Mouse (Mus musculus): ENCODE data around the gene Mov10. TPM values are rescaled to one million over a fixed set of nuclear protein-coding genes. Genes with fewer than 3 reads are reported as not detected.
"Not testable (repeated sequence)": the region's sequence is repeated elsewhere in the genome, so short reads cannot be mapped to it uniquely, and the experiment has no call there.

Gene Mov10
- total RNA-seq (2021), result 1 to 10 TPM; 6.2 TPM
- long read RNA-seq, experiment 1, partial matches to known transcripts, result 1 of 3 reads
- long read RNA-seq, experiment 1, other reads (novel, unspliced or antisense), result 1 of 3 reads
- long read RNA-seq, experiment 2, partial matches to known transcripts, result 3 of 3 reads
- long read RNA-seq, experiment 2, other reads (novel, unspliced or antisense), result 0 of 3 reads

DNA sequence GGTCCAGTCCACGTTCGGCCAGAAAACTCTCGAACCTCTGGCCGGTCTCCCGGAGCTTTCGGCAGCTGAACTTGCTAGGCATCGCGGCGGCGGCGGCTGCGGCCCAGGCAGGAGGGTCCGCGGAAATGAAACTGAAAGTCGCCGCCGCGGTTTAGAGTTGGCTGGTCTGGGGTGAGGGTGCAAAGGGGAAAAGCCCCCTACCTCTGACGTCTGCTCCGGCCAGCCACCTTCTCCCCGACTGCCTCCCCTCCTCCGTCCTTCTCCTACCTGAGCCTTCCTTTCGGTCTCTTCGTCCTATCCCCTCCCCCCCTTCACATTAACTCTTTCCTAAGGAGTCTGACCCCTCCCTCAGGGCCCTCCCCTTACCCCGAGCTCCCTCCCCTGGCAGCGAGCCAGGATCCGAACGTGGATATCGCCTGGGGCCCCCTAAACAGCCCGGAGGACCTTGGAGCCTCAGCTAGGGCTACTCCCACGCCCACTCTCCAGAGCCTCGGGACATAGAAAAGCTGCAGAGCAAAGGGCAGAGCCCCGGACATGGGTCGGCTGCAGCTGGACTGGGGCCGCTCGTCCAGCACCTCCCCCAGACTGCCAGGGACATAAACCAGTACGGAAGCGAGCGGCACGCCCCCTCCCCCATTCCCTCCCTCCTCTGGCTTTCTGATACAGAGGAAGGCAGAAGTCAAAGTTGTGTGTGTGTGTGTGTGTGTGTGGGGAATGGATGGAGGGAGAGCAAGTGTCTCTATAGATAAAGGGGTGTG lies at the start of gene Mov10:
Mov10 (minus strand) TSS at position 573 of the 758 bp plus-strand sequence.
- peak; percentile 76 to 78 for DNase-seq

DNA sequence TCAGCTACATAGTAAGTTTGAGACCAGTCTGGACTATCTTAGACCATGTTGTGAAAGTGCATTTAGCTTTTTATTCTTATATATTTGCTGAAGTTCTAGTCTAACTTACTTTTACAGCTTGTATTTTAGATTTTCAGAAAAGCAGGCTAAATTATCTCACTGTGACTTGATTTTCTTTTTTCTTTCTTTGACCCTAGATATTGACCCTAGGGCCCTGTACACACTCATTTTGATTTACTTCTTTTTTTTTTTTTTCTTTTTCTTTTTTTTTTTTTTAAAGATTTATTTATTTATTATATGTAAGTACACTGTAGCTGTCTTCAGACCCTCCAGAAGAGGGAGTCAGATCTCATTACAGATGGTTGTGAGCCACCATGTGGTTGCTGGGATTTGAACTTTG lies 48.3 kb upstream of the Mov10 start:
- not testable (repeated sequence) for DNase-seq

DNA sequence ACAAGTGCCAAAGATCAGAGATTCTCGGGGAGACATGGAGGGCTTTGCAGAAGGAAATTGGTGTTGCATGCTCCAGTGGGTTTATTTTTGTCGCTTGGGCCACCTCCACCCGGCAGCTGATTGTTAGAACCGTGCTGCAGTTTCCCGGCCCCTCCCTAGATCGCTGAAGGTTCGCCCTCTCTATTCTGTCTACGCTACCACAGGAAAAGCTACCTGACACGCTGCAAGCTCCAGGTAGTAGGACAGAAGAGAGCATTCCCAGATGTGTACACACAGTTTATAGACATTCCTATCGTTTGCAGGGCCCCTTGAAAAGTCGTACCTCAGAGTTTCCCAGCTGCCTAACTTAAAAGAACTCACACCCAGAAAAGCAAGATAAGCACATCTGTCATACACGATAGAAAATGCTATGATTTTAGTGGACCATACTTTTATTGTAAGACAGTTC lies 47.0 kb upstream of the Mov10 start:
- DNase-seq, result no peak

DNA sequence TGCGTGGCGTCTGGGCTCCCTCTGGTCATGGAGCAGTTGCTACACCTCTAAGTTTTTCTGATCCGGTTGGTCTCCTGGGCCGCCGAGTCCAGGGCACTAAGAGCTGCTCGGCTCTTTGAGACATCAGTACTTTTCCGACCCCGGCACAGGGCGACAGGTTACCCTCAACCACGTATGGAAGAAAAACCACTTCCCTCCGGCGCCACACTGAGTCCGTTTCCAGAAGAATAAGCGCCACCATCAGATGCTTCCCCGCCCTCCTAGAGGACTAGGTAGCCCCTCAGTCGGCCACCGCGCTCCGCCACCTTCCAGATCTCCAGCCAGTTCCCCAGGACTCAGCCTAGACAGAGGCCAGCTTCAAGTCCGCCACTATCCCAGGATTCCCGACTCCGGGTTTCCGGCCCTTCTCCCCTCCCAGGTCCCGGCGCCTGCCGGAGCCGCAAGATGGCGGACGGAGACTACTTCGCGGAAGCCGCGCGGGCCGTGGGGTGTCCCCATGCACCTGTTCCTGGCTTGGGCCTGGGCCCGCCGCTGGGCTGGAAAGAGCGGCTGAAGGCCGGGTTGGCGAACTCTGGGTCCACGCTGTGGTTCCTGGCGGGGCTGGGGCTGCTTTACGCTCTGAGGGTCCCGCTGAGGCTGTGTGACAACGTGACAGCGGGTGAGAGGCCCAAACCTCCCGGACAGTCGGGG lies 46.4 kb upstream of the Mov10 start:
- DNase-seq, result peak; percentile 94

DNA sequence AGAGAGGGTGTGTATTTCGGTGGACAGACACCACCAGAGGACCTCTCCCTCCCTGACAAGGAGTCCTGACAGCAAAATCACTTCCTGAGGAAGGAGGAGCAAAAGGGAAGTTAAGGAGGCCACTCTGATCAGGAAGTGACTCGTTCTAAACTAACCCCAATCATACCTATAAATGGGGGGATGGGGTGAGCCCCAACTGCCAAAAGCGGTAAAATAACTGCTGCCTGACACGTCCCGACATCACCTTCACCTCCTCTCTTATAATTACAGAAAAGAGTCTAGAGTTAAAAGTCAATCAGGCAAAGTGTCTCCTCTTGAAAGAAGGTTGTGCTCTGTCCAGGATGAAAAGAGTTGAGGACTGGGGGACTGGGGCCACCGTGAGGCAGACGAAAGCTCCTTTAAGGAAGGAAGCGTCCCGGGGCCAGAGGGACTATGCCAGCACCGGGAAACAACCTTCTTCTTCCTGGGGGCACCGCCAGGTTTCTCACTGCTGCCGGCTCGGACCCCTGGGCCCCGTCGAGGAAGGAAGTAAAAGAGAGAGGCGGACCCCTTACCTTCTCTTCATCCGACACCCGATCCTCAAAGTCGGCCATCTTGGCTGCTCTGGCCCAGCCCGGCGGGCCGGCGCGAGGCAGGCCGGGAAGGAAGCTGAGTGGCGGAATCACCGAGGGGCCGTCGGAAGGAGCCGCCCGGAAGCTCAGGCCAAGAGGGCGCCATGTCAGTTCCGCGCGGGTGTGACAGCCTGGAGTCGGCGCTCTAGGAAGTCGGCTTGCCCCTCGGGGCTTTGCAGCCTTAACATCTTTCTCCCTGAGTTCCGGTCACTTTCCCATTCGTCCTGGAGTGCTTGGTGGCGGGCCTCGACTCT lies 45.7 kb upstream of the Mov10 start, which contains the start of the genes St7l and Capza1:
St7l (plus strand) TSS at position 220 of the 865 bp plus-strand sequence.
Capza1 (minus strand) TSS at position 720 of the 865 bp plus-strand sequence.
- DNase-seq, result peak; percentile 91 to 95

DNA sequence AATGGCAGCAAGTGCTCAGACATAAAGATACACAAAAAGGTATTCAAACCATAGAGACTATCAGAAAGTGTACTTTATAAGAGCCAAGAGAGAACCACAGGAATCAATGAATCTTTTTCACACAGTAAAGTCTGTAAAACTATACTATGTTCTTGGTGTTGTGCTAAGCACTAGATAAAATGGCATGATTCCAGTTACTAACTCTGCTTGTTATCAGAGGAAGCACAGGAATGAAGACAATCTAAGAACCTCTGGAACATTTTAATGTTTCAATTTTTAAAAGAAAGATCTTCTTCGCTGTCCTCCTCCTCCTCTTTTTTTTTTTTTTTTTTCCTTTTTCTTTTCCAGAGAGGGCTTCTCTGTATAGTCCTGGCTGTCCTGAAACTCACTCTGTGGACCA lies 40.2 kb upstream of the Mov10 start:
- DNase-seq, result no peak

DNA sequence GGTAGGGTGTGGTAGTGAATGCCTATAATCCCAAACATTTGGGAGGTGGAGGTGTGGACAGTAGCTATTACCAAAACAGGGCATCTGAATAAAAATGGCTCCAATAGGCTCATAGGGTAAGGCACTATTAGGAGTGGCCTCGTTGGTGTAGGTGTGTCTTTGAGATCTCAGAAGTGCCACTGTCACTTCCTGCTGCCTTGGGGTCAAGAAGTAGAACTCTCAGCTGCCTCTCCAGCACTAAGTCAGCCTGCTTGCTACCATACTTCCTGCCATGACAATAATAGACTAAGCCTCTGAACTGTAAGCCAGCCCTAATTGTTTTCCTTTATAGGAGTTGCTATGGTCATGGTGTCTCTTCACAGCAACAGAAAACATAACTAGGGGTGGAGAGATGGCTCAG lies 37.7 kb upstream of the Mov10 start:
- DNase-seq, result no peak

DNA sequence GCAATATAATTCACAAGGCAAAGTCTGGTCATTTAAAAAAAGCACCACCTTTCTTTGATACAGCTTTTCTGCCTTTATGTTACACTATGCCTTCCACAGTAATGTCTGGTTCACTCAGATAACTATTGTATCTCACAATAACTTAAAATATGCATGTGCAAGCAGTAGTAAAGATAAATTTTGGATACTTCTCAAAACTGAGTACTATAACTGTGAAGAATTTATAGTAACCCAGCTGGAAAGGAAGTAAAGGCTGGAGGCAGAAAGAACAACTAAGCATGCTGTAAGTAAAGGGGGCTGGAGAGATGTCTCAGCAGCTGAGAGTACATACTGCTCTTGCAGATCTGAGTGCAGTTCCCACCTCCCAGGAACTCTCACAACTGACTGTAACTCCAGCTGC lies 36.5 kb upstream of the Mov10 start:
- DNase-seq, result no peak

DNA sequence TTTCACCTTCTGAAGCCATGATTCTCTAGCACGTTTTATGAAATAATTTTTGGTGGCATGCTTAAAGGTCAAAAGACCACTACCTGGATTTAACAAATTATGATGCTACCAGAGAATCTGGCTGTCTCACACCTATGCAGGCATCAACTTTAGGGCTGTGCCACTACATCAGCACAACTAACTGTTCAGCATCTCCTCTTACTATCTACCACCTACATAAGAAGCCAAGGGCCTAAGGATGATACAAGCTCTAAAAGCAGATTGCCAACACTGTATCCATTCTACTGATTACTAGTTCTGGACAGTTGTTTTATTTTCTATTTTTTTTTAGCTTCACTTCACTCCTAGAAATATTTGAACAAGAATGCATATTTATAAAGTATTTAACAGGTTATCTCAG lies 36.1 kb upstream of the Mov10 start:
- DNase-seq, result no peak

DNA sequence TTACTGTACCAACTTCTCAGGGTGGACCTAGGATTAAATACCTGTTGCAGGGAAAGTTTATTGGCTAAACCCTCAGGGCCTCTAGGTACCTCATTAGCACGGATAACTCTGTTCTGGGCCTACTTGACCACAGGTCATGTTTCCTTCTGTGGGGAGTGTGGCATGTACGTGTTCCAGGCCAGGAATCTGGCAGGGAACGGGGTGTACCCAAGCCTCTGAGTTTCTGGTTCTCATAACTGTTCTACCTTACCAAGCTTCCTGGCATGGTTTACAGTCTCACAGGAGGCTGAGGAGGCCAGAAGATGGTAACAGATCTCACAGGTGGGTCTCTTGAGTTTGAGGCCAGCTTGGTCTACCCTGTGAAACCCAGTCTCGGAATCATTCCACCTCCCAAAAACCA lies 28.2 kb upstream of the Mov10 start:
- DNase-seq, result peak; percentile 16 to 22

DNA sequence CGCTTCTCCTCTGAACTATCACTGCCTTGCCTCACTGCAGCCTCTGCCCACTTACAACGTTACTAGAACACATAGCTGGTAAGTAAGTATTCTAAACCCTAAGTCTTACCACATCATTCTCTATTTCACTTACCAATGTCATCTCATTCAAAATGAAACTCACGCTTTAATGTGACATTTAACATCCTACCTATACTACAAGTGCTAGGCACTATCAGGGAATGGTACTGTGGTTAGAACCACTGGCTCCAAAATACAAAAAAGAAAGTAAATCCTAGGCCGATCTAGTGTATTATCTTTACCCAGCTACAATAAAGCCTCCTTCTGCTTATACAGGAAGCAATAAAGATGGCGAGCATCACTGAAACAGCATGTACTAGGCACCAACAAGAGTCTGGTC lies 22.7 kb upstream of the Mov10 start:
- DNase-seq, result no peak

DNA sequence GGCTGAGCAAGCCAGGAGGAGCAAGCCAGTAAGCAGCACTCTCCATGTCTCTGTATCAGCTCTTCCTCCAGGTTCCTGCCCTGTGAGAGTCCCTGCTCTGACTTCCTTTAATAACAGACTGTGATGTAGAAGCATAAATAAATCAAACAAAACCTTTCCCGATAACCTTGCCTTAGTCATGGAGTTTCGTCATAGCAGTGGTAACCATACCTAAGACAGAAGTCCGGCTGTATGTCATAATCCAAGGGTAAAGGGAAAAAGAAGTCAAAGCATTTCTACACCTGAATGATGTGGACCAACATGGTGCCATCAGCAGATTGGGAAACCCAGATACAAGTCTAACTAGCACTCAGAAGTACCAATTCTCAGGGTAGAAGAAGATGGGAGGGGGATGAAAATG lies 17.4 kb upstream of the Mov10 start:
- no peak for DNase-seq

DNA sequence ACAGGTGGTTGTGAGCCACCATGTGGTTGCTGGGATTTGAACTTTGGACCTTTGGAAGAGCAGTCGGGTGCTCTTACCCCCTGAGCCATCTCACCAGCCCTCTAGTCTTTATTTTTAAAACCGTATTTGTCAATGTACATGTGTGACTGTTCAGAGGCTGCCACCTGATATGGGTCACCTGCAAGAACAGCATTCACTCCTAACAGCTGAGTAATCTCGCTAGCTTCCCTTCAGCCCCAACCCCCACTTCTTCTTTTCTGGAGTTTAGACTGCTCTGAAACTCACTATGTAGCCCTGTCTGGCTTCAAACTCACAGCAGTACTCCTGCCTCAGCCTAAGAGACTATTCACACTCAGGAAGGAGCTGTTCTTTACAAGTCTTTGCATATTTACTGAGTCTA lies 4.0 kb upstream of the Mov10 start:
- no peak for DNase-seq

DNA sequence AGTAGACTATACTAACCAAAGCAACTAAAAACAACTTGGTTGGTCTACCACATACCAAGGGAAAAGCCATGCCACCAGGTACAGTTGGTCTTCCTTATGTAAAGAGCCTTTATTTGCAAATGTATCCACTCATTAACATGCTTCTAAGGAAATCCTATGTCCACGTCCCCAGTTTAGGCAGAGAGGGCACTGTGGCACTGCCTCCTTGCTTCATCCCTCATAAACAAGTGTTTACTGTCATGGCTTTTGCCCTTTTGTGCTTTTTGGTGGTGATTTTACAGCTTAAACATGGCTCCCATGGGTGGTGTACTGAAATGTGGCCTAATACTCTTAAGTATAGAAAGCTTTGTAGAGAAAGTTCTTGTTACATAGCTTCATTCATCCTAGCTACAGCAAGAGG lies 2.1 kb upstream of the Mov10 start:
- no peak for DNase-seq

DNA sequence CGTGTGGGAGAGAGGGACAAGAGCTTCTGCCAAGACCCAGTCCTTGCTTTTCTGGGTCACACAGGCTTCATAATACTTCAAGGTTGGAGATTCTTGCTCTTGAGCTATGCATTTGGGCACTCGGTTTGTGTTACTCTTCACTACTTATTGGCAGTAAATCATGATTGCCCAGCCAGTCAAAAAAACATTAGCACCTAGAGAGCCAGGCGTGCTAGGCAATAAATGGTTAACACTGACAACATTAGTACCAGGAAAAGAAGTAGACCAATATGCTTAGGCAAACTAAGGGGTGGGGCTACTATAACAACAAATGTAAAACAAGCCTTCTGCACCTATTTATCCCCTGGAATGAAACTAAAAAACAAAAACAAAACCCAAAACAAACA lies 379 bp upstream of the Mov10 start:
- DNase-seq, result no peak

DNA sequence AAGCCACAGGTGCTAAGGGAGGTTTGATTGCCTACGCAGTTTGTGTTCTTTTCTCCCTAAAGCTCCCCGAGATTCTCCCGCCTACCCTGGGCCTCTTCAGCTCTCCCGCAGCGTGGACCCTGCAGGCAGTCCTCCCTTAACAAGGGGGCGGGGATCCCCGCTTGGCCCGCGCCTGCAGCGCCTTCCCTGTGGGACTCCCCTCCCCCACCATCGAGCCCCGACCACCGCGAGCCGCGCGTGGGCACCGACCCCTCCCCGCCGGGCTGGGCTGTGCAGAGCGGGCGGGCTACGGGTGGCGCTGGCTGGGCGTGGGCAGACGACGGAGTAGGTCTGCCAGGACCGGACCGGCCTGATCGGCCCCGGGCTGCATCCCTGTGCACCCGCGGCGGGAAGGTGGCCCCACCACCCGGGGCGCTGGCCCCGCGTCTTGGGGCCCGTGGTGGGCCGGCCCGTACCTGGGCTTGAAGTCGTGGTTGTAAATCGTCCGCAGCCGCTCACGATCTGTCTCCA lies 827 bp downstream of the Mov10 start:
- peak; percentile 64 to 71 for DNase-seq

DNA sequence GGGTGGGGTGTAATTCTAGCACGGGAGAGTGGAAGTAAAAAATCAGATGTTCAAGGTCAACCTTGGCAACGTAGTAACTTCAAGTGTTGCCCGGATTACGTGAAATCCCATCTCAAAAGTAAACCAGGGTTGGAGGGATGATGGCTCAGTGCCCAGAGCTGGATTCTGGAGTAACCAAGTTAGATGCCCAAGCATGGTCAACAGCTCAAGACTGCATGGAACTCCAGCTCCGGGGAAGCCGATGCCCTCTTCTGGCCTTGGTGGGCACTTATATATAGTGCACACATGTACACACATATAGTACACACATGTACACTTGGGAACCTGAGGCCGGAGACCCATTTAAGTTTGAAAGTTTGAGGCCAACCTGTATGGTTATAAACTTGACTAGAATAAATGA lies 2.2 kb downstream of the Mov10 start:
- no peak for DNase-seq

DNA sequence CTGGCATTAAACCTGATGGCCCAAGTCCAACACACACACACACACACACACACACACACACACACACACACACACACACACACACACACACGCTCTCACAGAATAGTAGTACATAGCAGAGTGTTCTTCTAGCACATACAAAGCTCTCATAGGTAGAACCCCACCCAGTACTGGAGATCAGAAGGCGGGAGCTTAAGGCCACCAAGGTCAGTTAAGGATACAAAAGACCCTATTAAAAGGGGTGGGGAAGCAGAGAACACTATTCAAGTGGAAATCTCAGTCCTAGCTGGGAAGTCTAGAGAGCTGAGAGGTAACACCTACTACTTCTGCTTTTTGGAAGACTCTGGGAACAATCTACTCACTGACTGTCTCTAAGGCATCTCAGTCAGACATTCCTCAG lies 3.0 kb downstream of the Mov10 start:
- no peak for DNase-seq

DNA sequence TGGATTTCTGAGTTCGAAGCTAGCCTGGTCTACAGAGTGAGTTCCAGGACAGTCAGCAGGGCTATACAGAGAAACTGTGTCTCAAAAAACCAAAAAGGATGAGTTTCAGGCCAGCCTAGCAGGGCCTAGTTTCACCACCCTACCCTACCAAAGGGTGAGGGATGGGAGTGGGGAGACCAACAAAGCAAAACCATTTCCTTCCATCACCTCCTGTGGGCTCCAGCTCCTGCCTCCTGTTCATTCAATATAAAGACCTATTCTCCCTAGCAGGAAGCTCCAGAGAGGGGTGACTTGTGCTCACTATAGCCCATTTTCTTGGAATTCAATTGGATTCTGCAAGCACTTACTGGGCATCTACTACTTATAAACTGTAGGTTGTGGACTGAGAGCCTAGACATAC lies 3.6 kb downstream of the Mov10 start:
- DNase-seq, result no peak

DNA sequence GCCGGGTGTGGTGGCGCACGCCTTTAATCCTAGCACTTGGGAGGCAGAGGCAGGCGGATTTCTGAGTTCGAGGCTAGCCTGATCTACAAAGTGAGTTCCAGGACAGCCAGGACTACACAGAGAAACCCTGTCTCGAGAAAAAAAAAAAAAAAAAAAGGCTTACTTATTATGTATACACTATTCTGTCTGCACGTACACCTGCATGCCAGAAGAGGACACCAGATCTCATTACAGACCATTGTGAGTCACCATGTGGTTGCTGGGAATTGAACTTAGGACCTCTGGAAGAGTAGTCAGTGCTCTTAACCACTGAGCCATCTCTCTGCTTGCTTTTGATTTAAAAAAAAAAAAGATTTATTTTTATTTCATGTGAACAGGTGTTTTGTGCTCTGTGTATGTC lies 5.1 kb downstream of the Mov10 start:
- DNase-seq, result not testable (repeated sequence)

DNA sequence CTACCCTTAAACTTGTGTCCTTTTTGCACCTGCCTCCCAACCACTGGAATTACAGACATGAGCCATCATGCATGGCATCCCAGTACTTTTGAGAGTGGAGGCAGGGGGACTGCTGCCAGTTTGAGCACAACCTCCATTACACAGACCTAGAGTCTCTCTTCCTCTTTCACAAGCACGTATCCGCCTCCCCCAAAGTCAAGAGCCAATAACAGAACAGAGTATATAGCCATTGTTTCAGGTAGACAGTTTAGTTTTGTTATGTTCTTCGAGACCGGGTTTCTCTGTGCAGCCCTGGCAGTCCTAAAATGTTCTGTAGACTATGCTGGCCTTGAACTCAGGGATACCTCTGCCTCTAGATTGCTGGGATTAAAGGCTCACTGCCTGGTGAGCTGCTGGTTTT lies 6.1 kb downstream of the Mov10 start:
- DNase-seq, result no peak

DNA sequence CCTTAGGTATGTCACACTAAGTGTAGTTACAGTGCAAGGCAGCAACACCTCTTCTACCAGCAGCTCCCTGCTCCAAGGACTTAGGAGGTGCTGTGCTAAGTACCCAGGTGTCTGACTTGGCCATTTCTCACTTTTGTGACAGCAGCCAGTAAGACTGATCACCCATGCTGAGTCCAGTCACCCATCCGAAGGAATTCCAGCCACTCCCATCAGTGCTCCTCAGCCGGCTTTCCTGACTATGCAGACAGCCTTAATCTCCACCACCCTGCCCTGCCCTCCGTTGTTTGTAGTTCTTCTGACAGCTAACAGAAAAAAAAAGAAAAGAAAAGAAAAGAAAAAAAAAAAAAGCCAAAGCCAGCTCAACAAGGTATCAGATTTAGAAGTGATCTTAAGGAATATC lies 6.6 kb downstream of the Mov10 start:
- DNase-seq, result no peak

Data from heart, adult 18-20 months (tissue).